Mouse (Mus musculus) cerebellum, postnatal 4 days (tissue): Measurements from ENCODE around the gene Npas4.
"Not testable (repeated sequence)": the region's sequence is repeated elsewhere in the genome, so short reads cannot be mapped to it uniquely, and the experiment has no call there.

Experiments
- DNase-seq, 2 experiments: peaks; one replicate each; pipeline ENCODE4 v3.0.0; 2022; ENCODE audit warnings: low spot score in 2 of 2, mixed read lengths in 1 of 2

Npas4 gene

GRCm38 (mm10) chr19:4992904-4993303, 2.8 kb upstream of the Npas4 start:
- DNase-seq = peak in 1 of 2 experiments; percentile 46

GRCm38 (mm10) chr19:4992371-4992770, 2.3 kb upstream of the Npas4 start:
- no peak for DNase-seq

GRCm38 (mm10) chr19:4990716-4991115, 600 bp upstream of the Npas4 start:
- DNase-seq = peak in 1 of 2 experiments; percentile 34

DNA sequence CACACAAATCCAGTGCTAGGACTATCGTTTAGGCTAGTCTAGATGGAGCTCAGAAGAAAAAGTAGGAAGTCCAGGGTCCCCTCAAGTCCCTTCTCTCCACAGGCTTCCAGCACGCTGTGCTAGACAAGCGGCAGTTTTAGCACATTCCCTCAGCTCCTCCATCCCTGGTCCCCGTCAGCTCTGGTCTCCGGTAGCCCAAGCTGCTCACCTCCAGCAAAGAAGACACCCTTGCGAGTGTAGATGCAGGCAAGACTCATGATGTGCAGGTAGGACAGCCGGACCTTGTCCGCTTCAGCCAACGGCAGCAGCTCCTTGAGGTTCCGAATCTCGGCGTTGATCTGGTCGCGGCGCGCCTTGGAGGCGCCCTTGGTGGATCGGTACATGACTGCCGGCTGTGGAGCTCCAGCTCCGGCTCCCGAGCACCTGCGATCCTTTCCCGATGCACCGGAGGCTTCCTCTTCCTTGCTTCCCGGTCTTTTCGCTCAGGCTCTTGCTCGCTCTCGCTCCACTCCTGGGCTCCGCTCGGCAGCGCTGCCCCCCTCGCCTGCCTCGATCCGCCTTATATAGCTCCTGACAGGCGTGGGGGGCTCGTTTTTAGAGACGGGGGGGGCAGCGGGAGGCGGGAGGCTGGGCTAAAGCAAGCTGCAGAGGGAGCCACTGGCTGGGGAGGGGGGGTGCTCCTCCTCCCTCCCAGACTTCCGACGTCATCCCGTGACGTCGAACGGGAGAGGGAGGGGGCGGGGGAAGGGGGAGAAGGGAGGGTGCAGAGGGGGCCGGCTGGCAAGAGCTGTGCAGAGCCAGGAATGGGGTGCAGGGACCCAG, 471 bp downstream of the Npas4 start:
- DNase-seq = peak in 1 of 2 experiments; percentile 67

DNA sequence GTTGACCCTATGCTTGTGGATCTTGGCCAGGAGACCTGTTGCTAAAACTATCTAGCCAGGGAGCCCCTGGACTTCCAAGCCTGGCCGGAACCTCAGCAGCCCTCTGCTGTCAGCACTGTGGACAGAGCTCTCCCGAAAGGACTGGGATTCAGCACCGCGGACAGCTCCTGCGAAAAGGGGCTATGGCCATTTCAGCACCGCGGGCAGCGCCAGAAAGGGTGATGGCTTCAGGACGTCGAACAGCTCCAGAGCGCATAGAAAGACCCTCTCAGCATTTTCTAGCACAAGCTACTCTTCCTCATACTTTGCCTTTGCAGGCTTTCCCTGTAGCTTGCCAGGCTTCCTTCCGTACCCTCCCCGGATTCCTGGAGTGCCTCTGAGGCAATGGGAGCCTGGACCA, 1.1 kb downstream of the Npas4 start:
- peak; percentile 77 to 78 for DNase-seq

DNA sequence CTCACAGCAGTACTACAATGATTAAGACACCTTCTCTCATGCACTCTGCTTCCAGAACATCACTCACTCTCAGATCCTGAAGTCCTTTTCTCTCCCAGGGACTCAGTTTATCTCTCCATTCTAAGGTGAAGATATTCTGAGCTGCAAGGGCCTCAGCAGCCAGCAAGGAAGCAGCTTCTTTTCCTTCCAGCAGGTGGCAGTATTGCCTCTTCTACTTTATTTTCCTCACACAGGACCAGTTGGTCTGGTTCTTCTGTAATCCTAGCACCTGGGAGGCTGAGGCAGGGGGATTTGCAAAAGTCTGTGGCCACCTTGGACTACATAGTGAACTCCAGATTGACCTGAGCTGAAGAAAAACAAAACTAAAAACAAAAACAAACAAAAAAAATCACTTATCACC, 8.3 kb downstream of the Npas4 start:
- DNase-seq = peak in 1 of 2 experiments; percentile 54

DNA sequence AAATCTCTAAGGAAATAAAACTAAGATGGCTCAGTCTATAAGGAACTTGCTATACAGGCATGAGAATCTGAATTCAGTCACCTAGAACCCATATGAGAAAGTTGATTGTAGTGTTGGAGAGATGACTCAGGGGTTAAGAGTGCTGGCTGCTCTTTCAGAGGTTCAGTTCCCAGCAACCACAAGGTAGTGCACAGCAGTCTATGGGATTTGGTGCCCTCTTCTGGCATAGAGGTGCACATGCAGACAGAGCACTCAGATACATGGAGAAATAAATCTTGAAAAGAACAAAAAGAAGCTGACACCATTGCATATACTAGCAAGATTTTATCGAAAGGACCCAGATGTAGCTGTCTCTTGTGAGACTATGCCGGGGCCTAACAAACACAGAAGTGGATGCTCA, 21.9 kb downstream of the Npas4 start:
- DNase-seq = no peak

DNA sequence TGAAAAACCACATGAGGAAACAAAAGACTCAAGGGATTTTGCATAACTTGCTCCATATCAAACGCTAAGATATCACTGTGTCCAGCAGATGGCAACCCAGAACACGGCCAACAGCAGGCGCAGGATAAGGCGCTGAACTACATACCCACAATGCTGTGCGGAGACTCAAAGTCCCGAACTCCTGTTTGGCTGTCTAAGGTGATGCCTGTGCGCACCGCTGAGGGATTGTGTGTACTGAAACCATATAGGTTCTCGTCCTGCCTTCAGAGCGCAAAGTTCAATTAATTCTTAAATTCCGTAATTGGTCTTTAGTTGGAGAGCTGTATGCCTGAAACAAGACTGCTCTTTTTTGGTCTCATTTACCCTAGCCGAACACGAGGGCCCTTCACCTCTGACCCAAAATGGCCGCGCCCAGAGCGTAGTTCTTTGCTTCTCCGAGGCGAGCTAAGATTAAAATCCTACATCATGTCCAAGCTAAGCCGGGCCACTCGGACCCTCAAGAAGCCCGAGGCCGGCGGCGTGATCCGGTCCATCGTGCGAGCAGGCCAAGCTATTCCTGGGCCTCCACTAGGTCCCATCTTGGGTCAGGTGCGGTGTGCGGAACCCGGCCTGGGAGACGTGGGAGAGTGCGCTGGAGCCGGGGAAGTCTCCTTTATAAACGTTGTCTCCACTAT, 28.1 kb downstream of the Npas4 start, which contains the start of gene Mrpl11:
TSS of gene Mrpl11 (plus strand) at position 220 of the 674 bp plus-strand sequence.
- DNase-seq = peak; percentile 70 to 82

- DNase-seq = not testable (repeated sequence)
These were observed 41.5 kb downstream of the Npas4 start for GRCm38 (mm10) chr19:4948641-4949040.

GRCm38 (mm10) chr19:4945540-4945939, 44.6 kb downstream of the Npas4 start:
- DNase-seq = no peak

DNA sequence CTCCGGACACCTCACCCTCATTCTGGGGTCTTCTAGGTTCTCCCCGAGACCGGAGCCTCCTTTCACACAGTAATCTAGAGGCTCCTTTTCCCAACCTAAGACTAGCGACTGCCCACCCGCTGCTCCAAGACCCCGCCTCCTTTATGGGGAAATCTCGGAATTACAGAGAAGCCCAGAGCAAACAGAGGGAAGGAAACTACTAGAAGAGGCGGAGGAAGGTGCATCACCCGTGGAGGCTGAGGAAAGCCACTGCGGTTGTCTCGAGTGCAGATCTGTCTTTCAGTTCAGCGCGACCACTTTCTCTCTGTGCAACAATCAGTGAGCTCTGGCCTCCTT, 46.9 kb downstream of the Npas4 start:
- DNase-seq = no peak

DNA sequence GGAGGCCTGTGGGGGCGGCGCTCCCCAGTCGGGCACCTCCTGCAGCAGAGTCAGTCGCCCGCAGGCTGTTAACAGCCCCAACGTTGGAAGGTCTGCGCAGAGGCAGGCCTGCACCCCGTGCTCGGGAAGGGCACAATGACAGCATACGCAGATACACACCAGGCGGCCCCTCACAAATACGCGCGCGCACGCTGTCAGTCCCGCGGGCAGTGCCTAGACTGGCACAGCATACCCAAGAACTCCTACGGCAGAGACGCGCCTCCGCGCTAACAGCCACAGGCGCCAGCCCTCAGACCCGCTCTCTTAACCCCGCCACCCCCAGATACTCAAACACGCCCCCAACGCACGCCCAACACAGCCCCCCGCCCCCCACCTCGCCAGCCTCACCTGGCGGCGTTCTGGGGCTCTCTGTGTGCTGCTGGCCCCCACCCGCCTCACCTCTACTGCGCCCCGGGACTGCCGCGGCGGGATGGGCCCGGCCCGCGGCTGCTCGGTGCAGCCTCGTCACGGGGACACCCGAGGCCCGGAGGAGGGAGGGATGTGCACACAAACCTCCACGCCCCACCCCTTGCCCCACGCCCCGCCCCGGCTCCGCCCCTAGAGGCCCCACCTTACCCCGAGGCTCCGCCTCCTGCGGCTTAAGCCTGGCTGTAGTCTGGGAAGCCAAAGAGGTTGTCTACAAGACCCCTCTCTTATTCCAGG, 47.4 kb downstream of the Npas4 start, which contains the start of gene Peli3:
TSS of gene Peli3 (minus strand) at position 577 of the 702 bp plus-strand sequence.
- DNase-seq = peak; percentile 58 to 82

DNA sequence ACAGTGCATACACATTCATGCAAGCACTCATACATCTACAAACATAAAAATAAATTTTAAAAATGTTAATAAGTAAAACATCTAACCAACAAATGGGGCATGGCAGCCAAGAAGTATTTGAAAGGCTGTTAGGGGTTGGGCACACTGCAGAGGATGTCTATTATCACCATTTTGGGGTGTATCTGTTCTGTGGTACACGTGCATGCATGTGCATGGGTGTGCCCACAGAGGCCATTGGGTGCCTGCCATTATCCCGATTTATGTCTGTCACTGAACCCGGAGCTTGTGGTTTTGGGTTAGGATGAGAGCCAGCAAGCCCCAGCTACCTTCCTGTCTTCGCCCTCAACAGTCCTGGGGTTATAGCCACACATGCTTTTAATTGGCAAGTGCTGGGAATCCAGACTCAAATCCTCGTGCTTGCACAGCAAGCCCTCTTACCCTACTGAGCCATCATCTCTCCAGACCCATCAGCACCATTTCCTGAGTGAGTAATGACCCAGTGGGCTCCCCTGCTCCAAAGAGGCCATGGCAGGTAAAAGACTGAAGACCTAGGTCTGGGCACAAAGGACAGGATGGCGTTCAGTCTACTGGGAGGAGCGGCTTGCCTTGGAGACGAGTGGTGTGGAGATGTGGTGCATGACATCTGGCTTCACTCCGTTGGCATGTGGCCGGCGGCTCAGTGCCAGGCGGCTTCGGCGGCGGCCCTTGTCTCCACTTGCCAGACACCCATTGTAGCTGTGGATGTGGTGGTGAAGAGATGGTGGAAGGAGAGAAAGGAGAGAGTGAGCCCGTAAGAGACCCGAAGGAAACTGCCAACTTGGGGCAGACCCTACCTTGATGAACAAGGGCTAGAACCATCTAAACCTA, 52.4 kb downstream of the Npas4 start:
- DNase-seq = peak in 1 of 2 experiments; percentile 81

DNA sequence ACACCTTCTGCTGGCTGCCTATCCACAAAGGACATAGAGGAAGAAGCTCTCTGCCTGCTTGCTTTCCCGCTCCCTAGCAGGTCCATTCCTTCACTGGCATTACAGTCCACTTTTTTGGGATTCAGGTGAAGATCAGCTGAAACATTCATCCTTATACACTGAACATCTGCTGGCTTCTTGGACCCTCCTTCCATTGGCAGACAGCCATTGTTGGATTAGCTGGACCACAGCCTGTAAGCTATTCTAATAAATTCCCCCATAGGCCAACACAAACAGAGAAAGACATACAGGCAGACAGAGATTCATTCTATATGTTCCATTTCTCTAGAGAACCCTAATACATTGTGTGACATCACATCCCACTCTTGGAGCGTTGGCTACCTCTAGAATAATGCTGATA, 53.2 kb downstream of the Npas4 start:
- no peak for DNase-seq
